Mouse (Mus musculus) lung, postnatal 0 days (tissue): Measurements from ENCODE around the gene Als2cl.

Experiments used
- CTCF ChIP-seq: IDR thresholded peaks from 2 replicates; pipeline ENCODE4 v1.5.1; 2016; ENCODE audit warnings: antibody characterized with exemption, mild to moderate bottlenecking
- EP300 ChIP-seq: IDR thresholded peaks from 2 replicates; pipeline ENCODE4 v1.6.1; 2016; ENCODE audit warnings: antibody characterized with exemption, mild to moderate bottlenecking, control low read depth

DNA sequence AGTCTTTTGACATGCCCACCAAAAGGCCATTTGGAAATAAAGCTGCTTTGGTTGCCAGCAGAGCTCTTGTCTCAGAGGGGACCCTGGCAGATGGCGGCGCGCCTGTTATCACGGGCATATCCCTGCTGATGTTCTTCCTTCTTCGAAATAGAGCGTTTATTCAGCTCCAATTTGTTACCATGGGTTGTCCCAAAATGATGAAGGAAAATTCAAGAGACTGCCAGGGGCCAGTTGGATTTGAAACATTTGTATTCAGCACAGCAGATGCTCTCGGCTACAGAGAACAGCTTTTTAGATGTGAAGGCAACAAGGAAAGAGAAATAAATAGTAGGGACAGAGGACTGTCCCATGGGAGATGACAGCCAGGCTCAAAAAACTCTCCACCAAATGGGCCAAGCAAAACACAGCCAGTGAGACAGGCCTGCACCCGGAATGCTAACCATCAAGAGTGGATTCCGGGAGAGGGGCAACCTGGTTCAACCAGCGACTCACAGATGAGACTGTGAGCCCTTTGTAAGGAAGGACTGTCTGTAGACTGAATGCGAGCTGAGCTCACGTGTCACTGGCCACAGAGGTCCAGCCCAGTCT is 54.3 kb downstream of the Als2cl start:
- TF ChIP-seq CTCF = no peak
- TF ChIP-seq EP300 = no peak
